Mouse (Mus musculus) neural tube, embryonic 10.5 days (tissue): ENCODE data around the gene Atg4a-ps.

Experiments
- DNase-seq: peaks from one replicate; pipeline ENCODE4 v3.0.0-alpha.2; 2017; ENCODE audit warnings: low spot score; ENCODE audit errors: extremely low spot score

The Atg4a-ps gene

GRCm38 (mm10) chr3:103633124-103633523 is 12.7 kb downstream of the Atg4a-ps start:
- DNase-seq = no peak

GRCm38 (mm10) chr3:103627661-103628060 is 18.2 kb downstream of the Atg4a-ps start:
- DNase-seq = no peak

GRCm38 (mm10) chr3:103626481-103626880 is 19.4 kb downstream of the Atg4a-ps start:
- no peak for DNase-seq

- DNase-seq = no peak
Measured at GRCm38 (mm10) chr3:103625169-103625568, 20.7 kb downstream of the Atg4a-ps start.

- DNase-seq = no peak
Measured at GRCm38 (mm10) chr3:103624591-103625051, 21.2 kb downstream of the Atg4a-ps start.

- DNase-seq = no peak
Measured at GRCm38 (mm10) chr3:103623893-103624470, 21.9 kb downstream of the Atg4a-ps start.

GRCm38 (mm10) chr3:103620101-103620500 is 25.8 kb downstream of the Atg4a-ps start:
- no peak for DNase-seq

GRCm38 (mm10) chr3:103616981-103617380 is 28.9 kb downstream of the Atg4a-ps start:
- DNase-seq = no peak

- no peak for DNase-seq
Measured at GRCm38 (mm10) chr3:103615621-103616020, 30.2 kb downstream of the Atg4a-ps start.

GRCm38 (mm10) chr3:103612636-103613355 is 33.1 kb downstream of the Atg4a-ps start:
- no peak for DNase-seq

GRCm38 (mm10) chr3:103610231-103610630 is 35.6 kb downstream of the Atg4a-ps start:
- no peak for DNase-seq

- no peak for DNase-seq
Measured at GRCm38 (mm10) chr3:103606660-103607595, 38.9 kb downstream of the Atg4a-ps start.

GRCm38 (mm10) chr3:103606045-103606597 is 39.7 kb downstream of the Atg4a-ps start:
- DNase-seq = no peak

- DNase-seq = no peak
Measured at GRCm38 (mm10) chr3:103601561-103601960, 44.3 kb downstream of the Atg4a-ps start.

GRCm38 (mm10) chr3:103601011-103601410 is 44.9 kb downstream of the Atg4a-ps start:
- no peak for DNase-seq

- DNase-seq = no peak
Measured at GRCm38 (mm10) chr3:103597586-103597985, 48.3 kb downstream of the Atg4a-ps start.

GRCm38 (mm10) chr3:103595271-103595810 is 50.5 kb downstream of the Atg4a-ps start:
- no peak for DNase-seq
